Comparison of ENCODE assay signal across 27 mouse cellular contexts in genomic region chr7:112186871-112187270, GRCm38 (mm10). TPM values are rescaled to one million over a fixed set of nuclear protein-coding genes. Genes with fewer than 3 reads are reported as not detected.
DNase-seq lines count a peak whose midpoint lies in the region; ATAC-seq and TF ChIP-seq lines count a peak whose summit lies in the region.
"Had no signal": no experiment of that assay in that cellular context is flagged by ENCODE, and none has a peak within 500 bp of the region (broad histone marks: within the 10 kb centered on the region; RNA-seq: fewer than 3 reads in every experiment).

No protein-coding gene starts in this region.

- ATAC-seq in cerebellum, adult (ENCODE audit: insufficient number of reproducible peaks, low FRiP score, low TSS enrichment) = no peak
- no peak for ATAC-seq in liver, postnatal 0 days
- ATAC-seq in intestine, postnatal 0 days = no peak
- no peak for ATAC-seq in hindbrain, embryonic 14.5 days (ENCODE audit: low FRiP score)
- ATAC-seq: forebrain, embryonic 14.5 days; forebrain, postnatal 0 days; Patski had no signal

- H3K27ac ChIP-seq in liver, adult 2 months (replicated peaks; ENCODE audit: insufficient read depth, low read depth, low read length) = peak overlapping the region; percentile 34
- H3K27ac ChIP-seq in liver, postnatal 0 days (ENCODE audit: low read depth) = no peak overlapping the region
- peak overlapping the region; percentile 76 for H3K27ac ChIP-seq in intestine, postnatal 0 days (ENCODE audit: low read depth, low read length)
- H3K27ac ChIP-seq in hindbrain, embryonic 14.5 days = no peak overlapping the region
- H3K27ac ChIP-seq: embryonic facial prominence, embryonic 12.5 days; heart, embryonic 13.5 days; hindbrain, embryonic 15.5 days had no signal

- no peak overlapping the region for H3K9ac ChIP-seq in liver, adult 2 months (ENCODE audit: low read depth, low read length)
- no peak overlapping the region for H3K9ac ChIP-seq in liver, postnatal 0 days (replicated peaks)
- no peak overlapping the region for H3K9ac ChIP-seq in intestine, postnatal 0 days (ENCODE audit: low read depth, low read length)
- H3K9ac ChIP-seq in hindbrain, embryonic 14.5 days = no peak overlapping the region
- H3K9ac ChIP-seq: embryonic facial prominence, embryonic 12.5 days; embryonic facial prominence, embryonic 15.5 days; forebrain, postnatal 0 days; hindbrain, embryonic 15.5 days had no signal

- no peak for TF ChIP-seq EP300 in liver, postnatal 0 days (IDR thresholded peaks at IDR 0.05; ENCODE audit: low read depth)

- no peak; the same call in 1 of the 2 replicates for TF ChIP-seq CTCF in liver, adult 2 months (IDR thresholded peaks at IDR 0.05; ENCODE audit: low read depth, low read length)
- no peak for TF ChIP-seq CTCF in liver, postnatal 0 days (IDR thresholded peaks at IDR 0.05; ENCODE audit: low read depth)
- TF ChIP-seq CTCF in intestine, postnatal 0 days (IDR thresholded peaks at IDR 0.05; ENCODE audit: low read depth) = no peak

- H3K4me2 ChIP-seq in liver, postnatal 0 days (ENCODE audit: low read depth, low read length) = no peak overlapping the region
- H3K4me2 ChIP-seq in intestine, postnatal 0 days (replicated peaks; ENCODE audit: low read depth) = no peak overlapping the region
- no peak overlapping the region for H3K4me2 ChIP-seq in hindbrain, embryonic 14.5 days (replicated peaks)
- H3K4me2 ChIP-seq: embryonic facial prominence, embryonic 12.5 days; embryonic facial prominence, embryonic 15.5 days; heart, embryonic 13.5 days; hindbrain, embryonic 15.5 days had no signal

- peak; percentile 49 for DNase-seq in cerebellum, adult 9-11 months
- peak; percentile 92 for DNase-seq in liver, adult 2 months (ENCODE audit: extremely low read depth, low read depth, low spot score)
- no peak for DNase-seq in liver, postnatal 0 days
- DNase-seq in hindbrain, embryonic 14.5 days (ENCODE audit: low spot score) = no peak
- no peak for DNase-seq in urinary bladder, postnatal 10 days (ENCODE audit: low spot score)
- DNase-seq: adrenal gland, postnatal 10 days; adrenal gland, postnatal 36 days; B cell, adult 2 months; cerebellum, adult 11 months; cerebellum, adult 8-10 months; cerebellum, postnatal 25 days; forebrain, postnatal 0 days; gastrocnemius, postnatal 36 days; heart, adult 11 months; heart, postnatal 14 days; heart, postnatal 4 days; kidney, adult 11 months had no signal

- no peak for TF ChIP-seq POLR2A in liver, adult 2 months (IDR thresholded peaks at IDR 0.05; ENCODE audit: extremely low read depth, insufficient read depth, low read length)

- peaks cover 2% of the 10 kb centered on the region; the same call in 1 of the 2 replicates for H3K9me3 ChIP-seq in liver, postnatal 0 days (ENCODE audit: low read length)
- H3K9me3 ChIP-seq in intestine, postnatal 0 days (ENCODE audit: control insufficient read depth) = no peaks in the 10 kb centered on the region
- no peaks in the 10 kb centered on the region for H3K9me3 ChIP-seq in hindbrain, embryonic 14.5 days (ENCODE audit: control insufficient read depth, low read length)
- H3K9me3 ChIP-seq: embryonic facial prominence, embryonic 12.5 days; embryonic facial prominence, embryonic 15.5 days; heart, embryonic 13.5 days; hindbrain, embryonic 15.5 days had no signal

- H3K4me3 ChIP-seq in liver, adult 2 months (ENCODE audit: insufficient read depth, low read depth, low read length) = no peak overlapping the region
- no peak overlapping the region for H3K4me3 ChIP-seq in liver, postnatal 0 days (ENCODE audit: low read depth, low read length)
- H3K4me3 ChIP-seq in intestine, postnatal 0 days (ENCODE audit: low read depth, low read length) = no peak overlapping the region
- H3K4me3 ChIP-seq in hindbrain, embryonic 14.5 days (replicated peaks; ENCODE audit: low read length) = no peak overlapping the region
- H3K4me3 ChIP-seq: embryonic facial prominence, embryonic 12.5 days; embryonic facial prominence, embryonic 15.5 days; heart, embryonic 13.5 days; hindbrain, embryonic 15.5 days had no signal

- no peaks in the 10 kb centered on the region for H3K27me3 ChIP-seq in liver, adult 2 months (ENCODE audit: control insufficient read depth, insufficient read depth, low read length)
- H3K27me3 ChIP-seq in liver, postnatal 0 days (ENCODE audit: insufficient read depth, low read length) = no peaks in the 10 kb centered on the region
- no peaks in the 10 kb centered on the region for H3K27me3 ChIP-seq in intestine, postnatal 0 days (replicated peaks; ENCODE audit: control insufficient read depth, insufficient read depth, low read length)
- no peaks in the 10 kb centered on the region for H3K27me3 ChIP-seq in hindbrain, embryonic 14.5 days (ENCODE audit: control insufficient read depth, insufficient read depth, low read length)
- H3K27me3 ChIP-seq: CH12.LX; embryonic facial prominence, embryonic 12.5 days; embryonic facial prominence, embryonic 15.5 days; heart, embryonic 13.5 days; hindbrain, embryonic 15.5 days; Patski had no signal

- no peaks in the 10 kb centered on the region for H3K79me2 ChIP-seq in liver, adult 2 months (ENCODE audit: control insufficient read depth, insufficient read depth, low read length)

- H3K4me1 ChIP-seq in liver, adult 2 months (ENCODE audit: control insufficient read depth, insufficient read depth, low read length) = peaks cover 34% of the 10 kb centered on the region
- peaks cover 12% of the 10 kb centered on the region for H3K4me1 ChIP-seq in liver, postnatal 0 days (ENCODE audit: insufficient read depth)
- peaks cover 3% of the 10 kb centered on the region; the same call in 1 of the 2 replicates for H3K4me1 ChIP-seq in intestine, postnatal 0 days (replicated peaks; ENCODE audit: control insufficient read depth, insufficient read depth, low read length)
- no peaks in the 10 kb centered on the region for H3K4me1 ChIP-seq in hindbrain, embryonic 14.5 days (replicated peaks; ENCODE audit: control insufficient read depth, insufficient read depth, low read length)
- H3K4me1 ChIP-seq: hindbrain, embryonic 15.5 days had no signal

- WGBS in liver, adult 2 months = 36% methylated on average over 7 of the region's 7 CpGs
- 73% methylated on average over 7 of the region's 7 CpGs for WGBS in liver, postnatal 0 days (ENCODE audit: insufficient replicate concordance)
- WGBS in intestine, postnatal 0 days = 85% methylated on average over 7 of the region's 7 CpGs
- 89% methylated on average over 7 of the region's 7 CpGs for WGBS in hindbrain, embryonic 14.5 days

- no peaks in the 10 kb centered on the region for H3K36me3 ChIP-seq in liver, adult 2 months (ENCODE audit: control insufficient read depth, insufficient read depth, low read length)
- no peaks in the 10 kb centered on the region for H3K36me3 ChIP-seq in liver, postnatal 0 days (replicated peaks; ENCODE audit: insufficient read depth, low read length)
- H3K36me3 ChIP-seq in intestine, postnatal 0 days (ENCODE audit: control insufficient read depth, insufficient read depth) = no peaks in the 10 kb centered on the region
- H3K36me3 ChIP-seq in hindbrain, embryonic 14.5 days (replicated peaks; ENCODE audit: control insufficient read depth, insufficient read depth) = no peaks in the 10 kb centered on the region
- H3K36me3 ChIP-seq: embryonic facial prominence, embryonic 12.5 days; embryonic facial prominence, embryonic 15.5 days; G1E; heart, embryonic 13.5 days; hindbrain, embryonic 15.5 days had no signal

RNA-seq across cellular contexts. Expression of gene Dkk3, which starts 28.0 kb away (rescaled TPM):
- 0.65 and 1.0 TPM in 2 replicates for total RNA-seq in liver, adult 2 months (2014; rRNA removed)
- 0.39 and 0.46 TPM in 2 replicates for polyA plus RNA-seq in liver, adult 2 months (2012; rRNA removed)
- polyA plus RNA-seq in liver, postnatal 0 days (2015; fragmentation: Nextera tagmentation; extraction: Ambion mirVana) = 1.2 and 1.7 TPM in 2 replicates
- 17.0 and 19.2 TPM in 2 replicates for polyA plus RNA-seq in intestine, postnatal 0 days (2015; fragmentation: Nextera tagmentation; extraction: Ambion mirVana)
- polyA plus RNA-seq in hindbrain, embryonic 14.5 days (2014; fragmentation: Nextera tagmentation; extraction: Ambion mirVana) = 28.3 and 32.0 TPM in 2 replicates
- polyA plus RNA-seq: G1E had no signal

RNA-seq across cellular contexts. Expression of gene Mical2, which starts 38.8 kb away (rescaled TPM):
- total RNA-seq in liver, adult 2 months (2014; rRNA removed) = 4.1 and 4.5 TPM in 2 replicates
- polyA plus RNA-seq in liver, adult 2 months (2012; rRNA removed) = 6.9 and 7.9 TPM in 2 replicates
- 2.1 and 2.7 TPM in 2 replicates for polyA plus RNA-seq in liver, postnatal 0 days (2015; fragmentation: Nextera tagmentation; extraction: Ambion mirVana)
- 13.0 and 13.6 TPM in 2 replicates for polyA plus RNA-seq in intestine, postnatal 0 days (2015; fragmentation: Nextera tagmentation; extraction: Ambion mirVana)
- polyA plus RNA-seq in hindbrain, embryonic 14.5 days (2014; fragmentation: Nextera tagmentation; extraction: Ambion mirVana) = 3.8 and 4.0 TPM in 2 replicates
- total RNA-seq: CH12.LX had no signal
- polyA plus RNA-seq: G1E had no signal

Comparison
In these comparisons a context has a peak if more than half of its experiments do, and no peak if none do; other contexts are left out.
1. DNase-seq: peak in cerebellum, adult 9-11 months (single experiment) and liver, adult 2 months (single experiment); none in liver, postnatal 0 days (single experiment), hindbrain, embryonic 14.5 days (single experiment) and urinary bladder, postnatal 10 days (single experiment).
2. H3K27ac ChIP-seq: peak in liver, adult 2 months (single experiment) and intestine, postnatal 0 days (single experiment); none in liver, postnatal 0 days (single experiment) and hindbrain, embryonic 14.5 days (single experiment).